Mouse (Mus musculus) layer of hippocampus, adult 11-12 months (tissue): ENCODE measurements around the gene Ttc7b.

Experiments
- DNase-seq: peaks from one replicate; pipeline ENCODE4 v3.0.0; 2022; ENCODE audit warnings: low spot score

The Ttc7b gene

GRCm38 (mm10) chr12:100520794-100521186, at the start of gene Ttc7b:
Gene Ttc7b, minus strand, starts transcription at chr12:100520826.
- DNase-seq = peak; percentile 50

GRCm38 (mm10) chr12:100568831-100569230, 48.2 kb upstream of the Ttc7b start:
- peak; percentile 73 for DNase-seq

- DNase-seq = no peak
Measured at GRCm38 (mm10) chr12:100568105-100568504, 47.5 kb upstream of the Ttc7b start.

GRCm38 (mm10) chr12:100567627-100568026, 47.0 kb upstream of the Ttc7b start:
- DNase-seq = no peak

GRCm38 (mm10) chr12:100553675-100554074, 33.0 kb upstream of the Ttc7b start:
- no peak for DNase-seq

GRCm38 (mm10) chr12:100551972-100552371, 31.3 kb upstream of the Ttc7b start:
- no peak for DNase-seq

GRCm38 (mm10) chr12:100544194-100544567, 23.6 kb upstream of the Ttc7b start:
- DNase-seq = no peak

- no peak for DNase-seq
Measured at GRCm38 (mm10) chr12:100543437-100544193, 23.0 kb upstream of the Ttc7b start.

GRCm38 (mm10) chr12:100542494-100542893, 21.9 kb upstream of the Ttc7b start:
- DNase-seq = no peak

- no peak for DNase-seq
Measured at GRCm38 (mm10) chr12:100542076-100542475, 21.4 kb upstream of the Ttc7b start.

GRCm38 (mm10) chr12:100539158-100539714, 18.6 kb upstream of the Ttc7b start:
- DNase-seq = no peak

- no peak for DNase-seq
Measured at GRCm38 (mm10) chr12:100538445-100539157, 18.0 kb upstream of the Ttc7b start.

GRCm38 (mm10) chr12:100537091-100537490, 16.5 kb upstream of the Ttc7b start:
- DNase-seq = no peak

GRCm38 (mm10) chr12:100535028-100535427, 14.4 kb upstream of the Ttc7b start:
- no peak for DNase-seq

GRCm38 (mm10) chr12:100534028-100534427, 13.4 kb upstream of the Ttc7b start:
- DNase-seq = no peak

- no peak for DNase-seq
Measured at GRCm38 (mm10) chr12:100533209-100533608, 12.6 kb upstream of the Ttc7b start.

GRCm38 (mm10) chr12:100531740-100532139, 11.1 kb upstream of the Ttc7b start:
- DNase-seq = no peak

GRCm38 (mm10) chr12:100530871-100531270, 10.2 kb upstream of the Ttc7b start:
- no peak for DNase-seq

GRCm38 (mm10) chr12:100529651-100530050, 9.0 kb upstream of the Ttc7b start:
- no peak for DNase-seq

GRCm38 (mm10) chr12:100529172-100529571, 8.5 kb upstream of the Ttc7b start:
- no peak for DNase-seq

- DNase-seq = no peak
Measured at GRCm38 (mm10) chr12:100528246-100528645, 7.6 kb upstream of the Ttc7b start.

GRCm38 (mm10) chr12:100527753-100528152, 7.1 kb upstream of the Ttc7b start:
- DNase-seq = peak; percentile 83

- no peak for DNase-seq
Measured at GRCm38 (mm10) chr12:100527241-100527640, 6.6 kb upstream of the Ttc7b start.
